Mouse (Mus musculus): Measurements from ENCODE around the gene Cebpb.

Cebpb gene

GRCm38 (mm10) chr2:167722538-167722937, 33.8 kb downstream of the Cebpb start:
- no peak for DNase-seq (ENCODE audit: low spot score)

DNA sequence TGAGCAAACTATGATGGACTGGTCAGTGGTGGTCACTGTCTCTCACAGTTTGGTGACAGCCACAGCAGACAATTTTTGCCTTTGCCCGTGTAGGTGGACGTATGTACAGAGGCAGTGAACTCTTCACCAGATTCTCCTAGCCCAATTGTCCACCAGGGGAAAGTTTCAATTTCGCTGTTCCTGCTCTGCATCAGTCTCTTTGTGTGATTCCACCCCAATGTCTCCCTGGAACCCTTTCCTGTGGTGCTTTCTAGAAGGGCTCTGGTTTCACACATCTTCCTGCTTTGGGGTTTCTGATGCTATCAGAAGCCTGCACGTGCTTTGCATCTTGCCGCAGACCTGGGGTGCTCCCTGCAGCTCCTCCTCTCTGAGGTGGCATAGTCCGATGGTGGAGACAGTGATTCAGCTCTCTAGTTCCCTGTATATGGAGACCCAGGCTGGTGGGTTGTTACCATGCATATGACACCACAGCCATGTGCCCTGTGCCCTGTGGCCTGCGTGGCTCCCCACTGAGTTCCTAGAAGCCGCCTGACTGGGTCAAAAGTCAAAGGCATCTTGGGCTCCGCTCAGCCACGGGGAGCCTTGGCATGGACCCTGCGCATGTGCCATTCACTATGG, 35.0 kb downstream of the Cebpb start:
- DNase-seq (ENCODE audit: low spot score) = no peak

DNA sequence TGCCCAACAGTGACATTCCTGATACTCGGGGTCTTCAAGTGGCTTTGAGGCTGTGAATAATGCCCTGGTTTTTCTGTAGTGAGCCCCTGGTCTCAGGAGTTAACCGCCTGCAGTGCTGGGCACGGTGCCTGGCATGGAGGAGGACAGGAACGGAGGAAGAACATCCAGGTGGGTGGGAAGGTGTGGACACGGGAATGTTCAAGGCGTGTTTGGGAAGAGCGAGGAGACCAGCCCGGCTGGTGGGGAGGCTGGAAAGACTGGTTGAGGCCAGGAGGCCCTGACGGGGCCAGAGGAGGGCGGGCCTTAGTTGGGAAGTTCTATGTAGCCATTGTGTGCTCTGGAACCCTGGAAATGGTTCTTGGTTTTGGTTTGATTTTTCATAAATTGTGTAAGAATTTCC, 37.2 kb downstream of the Cebpb start:
- no peak for DNase-seq (ENCODE audit: low spot score)

DNA sequence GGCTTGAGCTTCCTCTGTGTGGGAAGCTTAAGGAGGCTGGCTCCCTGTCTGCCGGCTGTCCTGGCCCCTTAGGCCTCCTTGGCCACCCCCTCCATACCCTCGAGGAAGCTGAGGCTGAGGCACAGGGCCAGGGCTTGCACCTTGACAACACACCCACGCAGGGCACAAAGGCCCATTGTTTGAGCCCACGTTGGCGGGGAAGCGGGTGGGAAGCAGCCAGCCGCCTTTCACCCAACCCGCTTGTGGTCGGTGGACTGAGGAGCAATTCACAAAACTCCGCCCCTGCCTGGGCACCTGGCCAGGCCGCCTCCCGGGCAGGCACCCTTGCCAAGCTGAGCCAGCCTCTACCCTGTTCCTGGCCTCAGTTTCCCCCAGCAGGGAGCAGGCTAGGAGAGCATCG, 38.4 kb downstream of the Cebpb start:
- peak; percentile 51 for DNase-seq (ENCODE audit: low spot score)

DNA sequence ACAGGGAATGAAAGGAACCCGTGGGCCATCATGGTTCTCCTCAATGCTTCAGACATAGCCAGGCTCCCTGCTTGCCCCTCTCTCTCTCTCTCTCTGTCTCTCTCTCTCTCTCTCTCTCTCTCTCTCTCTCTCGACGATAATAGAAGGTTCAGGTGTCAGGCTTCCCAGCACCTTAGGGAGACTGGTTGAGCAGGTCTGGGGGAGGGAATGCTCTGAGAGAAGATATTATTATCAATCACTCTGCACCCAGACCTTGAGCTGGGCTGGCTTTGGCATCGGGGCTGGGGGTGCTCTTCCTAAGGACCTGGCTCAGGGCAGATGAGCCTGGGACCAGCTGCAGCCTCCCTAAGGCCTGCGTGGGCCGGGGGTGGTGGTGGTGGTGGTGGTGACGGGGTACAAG, 41.3 kb downstream of the Cebpb start:
- DNase-seq (ENCODE audit: low spot score) = no peak

GRCm38 (mm10) chr2:167731149-167731548, 42.4 kb downstream of the Cebpb start:
- DNase-seq (ENCODE audit: low spot score) = no peak

DNA sequence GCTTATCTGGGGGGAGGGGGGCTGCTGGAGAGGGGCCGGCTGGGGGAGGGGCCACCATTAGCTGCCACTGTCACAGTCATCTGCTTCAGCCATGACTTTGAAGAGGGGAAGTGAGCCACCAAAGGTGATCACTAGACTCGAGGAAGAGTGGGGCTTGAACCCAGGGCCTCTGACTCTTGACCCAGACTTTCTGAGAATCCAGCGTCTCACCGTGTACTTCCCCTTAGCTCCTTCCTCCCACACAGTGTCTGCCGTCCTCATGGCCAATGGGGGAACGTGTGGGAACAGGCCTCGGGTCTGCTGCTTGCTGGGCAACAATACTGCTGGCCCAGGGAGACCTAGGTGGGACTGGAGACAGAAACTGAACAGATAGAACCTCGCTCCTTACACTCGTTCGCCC, 46.1 kb downstream of the Cebpb start:
- DNase-seq (ENCODE audit: low spot score) = no peak

DNA sequence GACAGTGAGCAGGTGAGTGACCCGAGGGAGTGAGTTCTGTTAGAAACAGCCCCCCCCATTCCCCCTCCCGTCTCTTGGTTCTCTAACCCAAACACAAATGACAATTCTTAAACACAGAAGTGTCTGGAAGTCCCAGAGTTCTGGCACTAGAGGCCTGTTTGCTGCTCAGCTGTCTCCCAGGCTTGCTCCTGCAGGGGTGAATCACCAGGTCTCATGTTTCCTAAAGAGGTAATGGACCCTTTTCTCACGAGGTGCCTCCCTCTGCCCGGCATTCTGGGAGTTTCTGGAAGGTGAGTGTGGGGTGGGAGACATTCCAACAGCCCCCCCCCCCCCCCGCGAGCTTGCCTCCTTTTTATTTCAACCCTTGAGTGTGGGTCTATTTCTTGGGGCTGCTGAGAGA, 50.3 kb downstream of the Cebpb start:
- no peak for DNase-seq (ENCODE audit: low spot score)

Measured in left cerebral cortex, adult 11 months (tissue).